Mouse (Mus musculus) embryonic facial prominence, embryonic 10.5 days (tissue): ENCODE results near the gene Osbpl7. TPM values are rescaled to one million over a fixed set of nuclear protein-coding genes. Genes with fewer than 3 reads are reported as not detected.

Experiments
- DNase-seq: peaks from one replicate; pipeline ENCODE4 v3.0.0-alpha.2; 2017; ENCODE audit warnings: low spot score
- H3K27ac ChIP-seq: fragments of 300-500 bp; sonication (generic); replicated peaks from 2 replicates; pipeline ENCODE4 v1.5.1; 2016; ENCODE audit warnings: mild to moderate bottlenecking
- H3K27me3 ChIP-seq: fragments of 300-500 bp; sonication (generic); replicated peaks from 2 replicates; pipeline ENCODE4 v1.6.1; 2016; ENCODE audit warnings: low read depth, mild to moderate bottlenecking; ENCODE audit not compliant: poor library complexity, severe bottlenecking
- H3K36me3 ChIP-seq: fragments of 300-500 bp; sonication (generic); replicated peaks from 2 replicates; pipeline ENCODE4 v1.6.1; 2016; ENCODE audit warnings: mild to moderate bottlenecking, moderate library complexity
- H3K4me1 ChIP-seq: fragments of 300-500 bp; sonication (generic); 2 replicates; pipeline ENCODE4 v1.6.1; 2016
- H3K4me3 ChIP-seq: fragments of 300-500 bp; sonication (generic); 2 replicates; pipeline ENCODE4 v1.5.1; 2016; ENCODE audit warnings: mild to moderate bottlenecking, moderate library complexity
- H3K9me3 ChIP-seq: fragments of 300-500 bp; sonication (generic); 2 replicates; pipeline ENCODE4 v1.6.1; 2016; ENCODE audit warnings: mild to moderate bottlenecking
- WGBS: fragments of 180-500 bp; shearing (Covaris S2); methylation state at CpG from one replicate; pipeline ENCODE4 v1.1.7; 2016; 5-methylcytosine and 5-hydroxymethylcytosine counted together
- polyA plus RNA-seq: library from polyadenylated mRNA; unstranded; fragments of >200 nt; fragmentation: Nextera tagmentation; extraction: Ambion mirVana; gene quantifications from 2 replicates; pipeline ENCODE4 v1.2.1, GENCODE M21; 2016

Osbpl7 gene
- polyA plus RNA-seq, 1 experiment from 2014 or later = 10.0 TPM

DNA sequence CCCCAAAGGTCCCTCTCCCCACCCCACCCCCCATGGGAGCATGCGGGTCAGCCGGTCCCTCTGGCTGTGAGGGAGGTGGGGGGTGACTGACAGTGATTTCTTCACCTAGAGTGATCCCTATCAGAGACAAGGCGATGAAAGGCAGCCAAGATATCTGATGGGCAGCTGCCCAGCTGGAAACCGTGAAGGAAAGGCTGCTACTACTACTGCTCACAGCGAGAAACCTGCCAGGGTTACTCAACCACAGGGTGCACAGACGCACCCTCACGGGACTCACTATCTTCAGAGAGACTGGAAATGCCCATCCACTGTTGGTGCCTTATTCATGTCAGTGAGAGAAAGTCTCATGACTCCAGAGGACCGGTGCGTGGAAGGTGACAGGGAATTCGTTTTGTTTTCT, 25.5 kb upstream of the Osbpl7 start:
- H3K4me1 ChIP-seq = peaks cover 48% of the 10 kb centered on the region
- H3K36me3 ChIP-seq = no peaks in the 10 kb centered on the region
- H3K4me3 ChIP-seq = 0 out of 2 replicates have a peak overlapping the region, but pooled peaks have one; percentile 54
- 17% methylated on average over 10 of the region's 10 CpGs for WGBS
- H3K27me3 ChIP-seq = peaks cover 60% of the 10 kb centered on the region
- DNase-seq = no peak
- H3K27ac ChIP-seq = peak overlapping the region; percentile 84
- no peaks in the 10 kb centered on the region for H3K9me3 ChIP-seq

DNA sequence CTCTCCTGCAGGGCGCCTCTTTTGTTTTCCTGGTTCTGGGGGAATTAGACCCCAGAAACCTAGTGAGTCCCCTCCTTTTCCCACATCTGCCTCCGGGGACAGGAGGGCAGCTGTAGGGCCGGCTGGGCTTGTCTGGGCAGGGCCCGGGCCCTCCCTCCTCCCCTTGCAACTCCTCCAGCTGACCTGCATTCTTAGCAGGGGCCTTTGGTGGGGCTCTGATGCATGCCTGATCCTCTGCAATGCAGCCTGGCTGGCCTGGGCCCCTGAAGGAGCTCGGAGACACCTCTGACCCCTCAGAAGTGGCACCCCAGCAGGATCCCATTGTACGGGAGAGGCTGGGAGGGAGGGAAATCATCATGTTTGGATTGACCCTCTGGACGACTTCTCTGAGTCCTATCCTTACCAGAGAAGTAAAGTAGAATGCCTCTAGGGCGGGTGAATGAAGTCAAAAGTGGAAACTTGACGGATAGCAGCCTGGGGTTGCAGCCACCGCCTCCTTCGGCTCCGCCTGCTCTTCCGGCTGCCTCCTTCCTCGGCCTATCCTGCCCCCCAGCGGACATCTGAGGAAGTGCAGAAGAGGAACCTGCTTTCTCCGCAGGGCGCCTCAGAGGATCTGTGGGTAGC, 24.6 kb upstream of the Osbpl7 start:
- Histone ChIP-seq H3K9me3 (no peaks in the 10 kb centered on the region), H3K27me3 (peaks cover 51% of the 10 kb centered on the region), H3K36me3 (no peaks in the 10 kb centered on the region), H3K27ac (peak overlapping the region; percentile 84), H3K4me3 (peak overlapping the region; percentile 54), H3K4me1 (peaks cover 56% of the 10 kb centered on the region)
- under 1% methylated on average over 17 of the region's 17 CpGs for WGBS
- peak; percentile 93 for DNase-seq

DNA sequence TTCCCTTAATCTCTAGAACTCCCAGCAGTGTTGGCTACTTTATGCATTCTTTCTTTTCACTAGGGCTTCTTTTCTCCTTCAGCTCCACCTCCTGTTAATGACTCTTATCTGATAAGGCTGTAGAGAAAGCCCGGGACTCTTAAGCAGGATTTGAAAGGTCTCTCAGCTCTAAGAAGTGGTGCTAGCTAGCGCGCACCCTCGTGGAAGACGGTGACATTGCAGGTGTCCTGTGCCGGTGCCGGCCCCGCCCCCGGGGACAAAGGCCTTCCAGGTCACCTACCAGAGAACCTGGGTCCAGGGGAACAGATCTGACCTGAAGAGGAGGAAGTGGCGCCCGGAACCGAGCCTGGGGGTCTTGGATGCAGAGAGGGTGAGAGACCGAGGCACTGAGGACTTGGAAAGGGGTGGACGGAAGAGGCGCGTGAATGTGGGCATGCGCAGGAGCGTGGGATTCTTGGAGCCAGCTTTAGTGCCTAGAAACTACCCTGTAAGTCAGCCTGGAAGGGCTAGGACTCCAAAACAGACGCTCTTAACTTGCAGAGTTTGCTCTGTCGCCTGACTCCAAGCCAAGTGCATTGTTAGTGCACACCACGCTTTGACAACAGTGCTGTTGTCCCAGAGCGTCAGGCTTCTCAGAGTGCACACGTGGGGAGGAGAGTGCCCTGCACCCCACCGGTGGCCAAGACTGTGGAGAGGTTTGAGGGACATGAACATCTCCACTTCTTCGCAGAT, 20.6 kb upstream of the Osbpl7 start, which contains the start of gene Scrn2:
Gene Scrn2, plus strand, starts transcription at position 253 of the 732 bp plus-strand sequence.
- H3K27me3 ChIP-seq = peaks cover 11% of the 10 kb centered on the region
- peaks cover 26% of the 10 kb centered on the region for H3K36me3 ChIP-seq
- no peaks in the 10 kb centered on the region for H3K9me3 ChIP-seq
- 2% methylated on average over 25 of the region's 25 CpGs for WGBS
- DNase-seq = peak; percentile 93
- H3K4me3 ChIP-seq = peak within 1 kb of the TSS; percentile 76
- peaks cover 36% of the 10 kb centered on the region for H3K4me1 ChIP-seq
- peak within 1 kb of the TSS; percentile 96 for H3K27ac ChIP-seq

DNA sequence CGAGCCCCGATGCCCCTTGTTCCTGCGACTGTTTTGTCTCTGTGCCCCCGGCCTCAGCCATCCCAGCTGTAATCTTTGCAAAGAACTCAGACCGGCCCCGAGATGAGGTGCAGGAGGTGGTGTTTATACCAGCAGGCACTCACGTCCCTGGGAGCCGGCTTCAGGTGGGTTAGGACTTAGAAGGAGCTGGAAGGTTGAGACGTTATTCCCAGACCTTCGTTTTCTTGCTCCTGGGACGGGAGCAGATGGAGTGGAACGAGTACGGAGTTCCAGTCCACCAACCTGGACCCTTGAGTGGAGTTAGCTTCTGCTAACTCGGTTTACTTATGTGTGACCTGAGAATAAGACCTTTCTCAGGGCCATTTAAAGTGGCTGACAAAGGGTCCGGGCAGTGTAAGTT, 20.0 kb upstream of the Osbpl7 start:
- no peak for DNase-seq
- Histone ChIP-seq H3K36me3 (peaks cover 31% of the 10 kb centered on the region), H3K4me1 (peaks cover 30% of the 10 kb centered on the region), H3K4me3 (peak overlapping the region; percentile 76), H3K27me3 (peaks cover 5% of the 10 kb centered on the region; the same call in 1 of the 2 replicates), H3K9me3 (no peaks in the 10 kb centered on the region), H3K27ac (peak overlapping the region; percentile 96)
- WGBS = 20% methylated on average over 15 of the region's 15 CpGs

DNA sequence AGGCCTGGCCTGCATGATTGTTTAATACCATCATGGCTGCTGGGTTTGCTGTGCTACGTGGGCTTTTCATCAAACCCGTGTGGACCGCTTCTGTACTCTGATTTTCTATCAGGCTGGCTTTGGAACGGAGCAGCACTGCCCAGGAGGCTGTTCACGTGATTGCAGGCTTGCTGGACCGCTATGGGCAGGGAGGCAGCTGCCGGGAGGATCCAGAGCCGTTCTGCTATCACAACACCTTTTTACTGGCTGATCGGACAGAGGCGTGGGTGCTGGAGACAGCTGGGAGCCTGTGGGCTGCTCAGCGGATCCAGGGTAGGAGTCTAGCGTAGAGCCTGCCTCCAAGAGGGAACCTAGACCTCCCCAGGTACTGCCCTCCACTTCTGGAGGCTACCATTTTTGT, 18.5 kb upstream of the Osbpl7 start:
- no peak for DNase-seq
- 91% methylated on average over 12 of the region's 12 CpGs for WGBS

DNA sequence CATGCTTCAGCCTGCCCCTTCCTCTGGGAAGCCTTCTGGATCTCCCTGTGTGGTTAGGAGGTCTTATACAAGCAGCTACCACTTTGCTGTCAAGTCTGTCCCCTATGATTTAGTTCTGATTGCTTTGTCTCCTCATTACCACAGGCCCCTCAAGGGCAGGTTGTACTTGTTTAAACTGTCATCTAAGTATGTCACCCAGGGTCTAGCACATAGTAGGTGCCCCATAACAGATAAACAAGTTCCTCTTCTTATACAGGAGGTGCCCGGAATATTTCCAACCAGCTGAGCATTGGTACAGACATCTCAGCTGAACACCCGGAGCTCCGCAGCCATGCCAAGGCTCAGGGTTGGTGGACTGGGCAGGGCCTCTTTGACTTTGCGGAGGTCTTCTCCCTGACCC, 17.9 kb upstream of the Osbpl7 start:
- peaks cover 21% of the 10 kb centered on the region for H3K4me1 ChIP-seq
- H3K27me3 ChIP-seq = no peaks in the 10 kb centered on the region
- H3K36me3 ChIP-seq = peaks cover 31% of the 10 kb centered on the region
- WGBS = 94% methylated on average over 4 of the region's 4 CpGs
- DNase-seq = no peak
- H3K9me3 ChIP-seq = no peaks in the 10 kb centered on the region
- no peak overlapping the region for H3K27ac ChIP-seq
- no peak overlapping the region for H3K4me3 ChIP-seq

More for the DNA sequence above, 18.5 kb upstream of the Osbpl7 start:
- Histone ChIP-seq H3K4me1 (peaks cover 21% of the 10 kb centered on the region), H3K36me3 (peaks cover 31% of the 10 kb centered on the region), H3K27ac (no peak overlapping the region), H3K27me3 (no peaks in the 10 kb centered on the region), H3K9me3 (no peaks in the 10 kb centered on the region), H3K4me3 (no peak overlapping the region)

DNA sequence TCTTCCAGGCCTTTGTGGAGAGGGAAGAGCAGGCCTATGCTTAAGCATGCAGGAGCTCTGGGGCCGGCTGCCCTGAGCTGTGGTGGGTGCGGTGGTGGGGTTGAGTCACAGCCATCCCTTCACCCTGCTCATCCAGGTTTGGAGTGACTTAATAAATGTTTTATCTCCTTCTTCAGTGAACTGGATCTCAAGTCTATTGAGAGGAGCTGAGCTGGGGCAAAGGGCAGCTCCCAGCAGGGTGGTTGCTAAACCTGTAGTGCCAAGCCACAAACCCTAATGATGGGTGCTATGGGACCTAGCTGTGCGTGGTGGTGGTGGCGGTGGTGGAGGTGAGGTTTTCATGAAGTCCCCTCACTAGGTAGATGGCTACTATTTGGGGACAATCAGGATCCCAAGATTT, 16.6 kb upstream of the Osbpl7 start:
- Histone ChIP-seq H3K9me3 (no peaks in the 10 kb centered on the region), H3K4me1 (peaks cover 21% of the 10 kb centered on the region), H3K27ac (no peak overlapping the region), H3K27me3 (no peaks in the 10 kb centered on the region), H3K4me3 (no peak overlapping the region), H3K36me3 (peaks cover 31% of the 10 kb centered on the region)
- 92% methylated on average over 4 of the region's 4 CpGs for WGBS
- no peak for DNase-seq

DNA sequence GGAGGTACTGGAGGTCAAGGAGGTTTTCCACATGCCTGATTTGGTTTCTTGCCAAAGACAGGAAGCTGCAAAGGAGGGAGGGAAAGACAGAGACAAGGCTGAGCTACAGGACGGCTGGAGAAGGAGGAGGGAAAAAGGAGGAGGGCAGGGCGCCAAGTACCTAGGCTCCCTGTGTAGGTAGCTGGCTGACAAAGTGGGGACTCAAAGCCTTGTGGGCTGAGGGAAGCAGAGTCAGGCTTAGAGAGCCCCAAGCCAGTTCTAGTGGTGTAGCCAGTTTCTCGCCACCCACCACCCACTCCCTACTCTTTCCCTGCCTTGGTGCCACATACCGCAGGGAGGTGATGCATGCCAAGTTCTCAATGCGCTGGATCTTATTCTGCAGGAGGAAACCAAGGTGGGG, 14.3 kb upstream of the Osbpl7 start:
- Histone ChIP-seq H3K27me3 (no peaks in the 10 kb centered on the region), H3K36me3 (peaks cover 31% of the 10 kb centered on the region), H3K4me1 (peaks cover 7% of the 10 kb centered on the region), H3K27ac (no peak overlapping the region), H3K4me3 (no peak overlapping the region), H3K9me3 (no peaks in the 10 kb centered on the region)
- 84% methylated on average over 5 of the region's 5 CpGs for WGBS
- DNase-seq = no peak

DNA sequence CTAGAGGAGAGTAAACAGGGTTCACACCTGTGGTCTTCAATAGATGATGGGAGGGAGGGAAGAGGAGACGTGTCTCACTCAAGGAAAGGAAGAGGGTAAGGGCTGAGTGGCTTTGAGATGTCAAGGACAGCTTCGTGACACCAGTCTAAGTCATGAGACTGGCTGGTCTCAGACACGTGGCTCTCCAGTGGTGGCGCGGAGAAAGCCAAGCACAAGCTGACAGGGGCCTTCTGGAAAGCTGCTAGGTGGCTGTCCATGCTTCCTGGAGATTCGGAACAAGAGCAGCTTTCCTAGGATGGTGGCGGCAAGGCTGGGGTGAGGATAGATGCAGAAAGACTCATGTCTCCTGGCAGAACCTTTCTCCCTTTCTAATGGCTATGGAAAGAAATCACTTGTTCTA, 11.5 kb upstream of the Osbpl7 start:
- WGBS = 71% methylated on average over 7 of the region's 7 CpGs
- no peak overlapping the region for H3K4me3 ChIP-seq
- H3K27me3 ChIP-seq = no peaks in the 10 kb centered on the region
- no peaks in the 10 kb centered on the region for H3K9me3 ChIP-seq
- H3K36me3 ChIP-seq = peaks cover 19% of the 10 kb centered on the region
- H3K27ac ChIP-seq = no peak overlapping the region
- peaks cover 16% of the 10 kb centered on the region for H3K4me1 ChIP-seq
- DNase-seq = no peak

DNA sequence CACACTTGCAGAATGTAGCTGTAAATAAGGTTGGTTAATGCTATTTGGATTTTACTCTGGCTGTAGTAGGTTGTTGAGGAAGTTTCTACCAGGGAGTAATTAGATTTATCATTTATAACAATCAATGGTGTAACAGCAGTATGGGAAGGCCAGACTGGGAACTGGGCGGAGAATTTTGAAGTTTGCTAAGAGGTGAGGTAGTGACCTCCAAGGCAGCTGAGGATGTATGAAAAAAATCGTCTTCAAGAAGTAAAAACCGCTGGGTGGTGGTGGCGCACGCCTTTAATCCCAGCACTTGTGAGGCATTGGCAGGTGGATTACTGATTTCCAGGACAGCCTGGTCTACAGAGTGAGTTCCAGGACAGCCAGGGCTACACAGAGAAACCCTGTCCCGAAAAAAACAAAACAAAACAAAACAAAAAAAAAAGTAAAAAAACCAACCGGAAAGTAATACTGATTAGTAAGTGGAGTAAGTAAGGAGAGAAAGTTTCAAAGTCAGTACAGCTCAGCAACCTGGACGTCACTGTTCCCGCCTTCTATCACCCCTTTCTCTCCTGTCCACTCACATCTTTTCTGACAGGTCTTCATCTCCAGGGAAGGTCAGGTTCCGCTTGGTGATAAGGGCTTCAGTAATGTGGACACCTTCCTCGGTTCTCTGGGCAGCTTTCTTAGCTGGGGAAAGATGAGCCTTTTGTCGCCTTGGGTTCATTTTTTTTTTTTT, 10.0 kb upstream of the Osbpl7 start:
- Histone ChIP-seq H3K4me3 (peak overlapping the region; percentile 85), H3K27me3 (no peaks in the 10 kb centered on the region), H3K9me3 (no peaks in the 10 kb centered on the region), H3K27ac (no peak overlapping the region), H3K36me3 (peaks cover 24% of the 10 kb centered on the region), H3K4me1 (peaks cover 16% of the 10 kb centered on the region)
- 54% methylated on average over 12 of the region's 12 CpGs for WGBS
- no peak for DNase-seq

DNA sequence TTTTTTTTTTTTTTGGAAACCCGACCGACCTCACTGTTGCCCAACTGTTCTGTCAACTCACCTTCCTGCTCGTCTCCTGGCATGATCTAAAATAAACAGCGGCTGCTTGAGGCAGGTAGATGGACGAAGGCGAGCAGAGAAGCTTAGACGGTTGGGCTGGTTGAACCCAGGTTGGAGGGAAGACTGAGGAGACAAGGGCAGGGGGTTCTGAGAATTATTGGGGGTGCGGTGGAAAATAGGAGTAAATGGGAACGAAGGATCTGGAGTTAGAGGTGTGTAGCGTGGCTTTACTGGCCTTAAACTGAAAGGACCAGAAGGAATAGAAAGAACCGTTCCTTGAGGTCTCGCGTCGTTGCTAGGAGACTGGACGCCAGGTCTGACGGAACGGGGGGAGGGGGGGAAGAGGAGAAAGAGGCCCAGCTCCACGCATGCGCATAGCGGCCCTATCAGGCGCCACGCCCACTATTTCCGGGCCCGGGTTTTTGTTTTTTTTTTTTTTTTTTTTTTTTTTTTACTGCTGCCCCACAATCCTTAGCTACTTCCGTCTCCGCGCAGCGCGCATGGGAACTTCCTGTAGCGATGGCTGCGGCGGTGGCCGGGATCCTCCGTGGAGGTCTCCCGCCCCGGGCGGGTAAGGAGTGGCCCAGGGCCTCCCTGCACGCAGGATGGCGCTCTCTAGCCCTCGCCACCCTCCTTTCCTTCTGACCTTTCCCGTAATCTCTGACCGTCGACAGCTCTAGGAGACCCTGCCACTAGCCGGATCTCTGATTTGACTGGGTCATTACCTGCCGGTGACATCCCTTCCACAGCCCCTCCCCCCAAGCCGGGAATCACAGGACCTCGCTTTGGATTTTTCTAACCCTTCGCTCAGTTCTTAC, 9.2 kb upstream of the Osbpl7 start, which contains the start of the genes Lrrc46 and Mrpl10:
Gene Lrrc46, minus strand, starts transcription at position 386 of the 878 bp plus-strand sequence.
Gene Mrpl10, plus strand, starts transcription at position 539 of the 878 bp plus-strand sequence.
- DNase-seq = peak; percentile 95
- no peaks in the 10 kb centered on the region for H3K9me3 ChIP-seq
- H3K27me3 ChIP-seq = no peaks in the 10 kb centered on the region
- WGBS = 1% methylated on average over 41 of the region's 48 CpGs
- peaks cover 16% of the 10 kb centered on the region for H3K4me1 ChIP-seq
- peaks cover 32% of the 10 kb centered on the region for H3K36me3 ChIP-seq
- peak within 1 kb of the TSS; percentile 90 for H3K27ac ChIP-seq
- peak within 1 kb of the TSS; percentile 85 for H3K4me3 ChIP-seq

DNA sequence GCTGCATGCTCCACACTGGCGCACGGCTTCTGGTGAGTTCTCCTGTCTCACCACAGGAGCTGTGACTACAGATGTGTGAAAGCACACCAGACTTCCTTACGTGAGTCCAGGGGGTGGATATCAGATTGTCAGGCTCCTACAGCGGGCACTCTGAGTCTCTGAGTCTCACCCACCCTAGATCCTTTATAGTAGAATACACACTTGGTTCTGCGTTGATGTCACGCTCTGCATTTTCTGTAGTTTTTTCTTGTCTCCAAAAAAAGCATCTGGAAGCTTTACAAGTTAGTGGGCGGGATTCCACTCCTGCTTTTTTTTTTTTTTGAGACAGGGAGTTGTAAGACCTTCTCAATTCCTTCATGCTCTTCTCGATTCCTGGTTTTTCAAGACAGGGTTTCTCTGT, 5.5 kb upstream of the Osbpl7 start:
- Histone ChIP-seq H3K27ac (no peak overlapping the region), H3K36me3 (peaks cover 59% of the 10 kb centered on the region), H3K27me3 (no peaks in the 10 kb centered on the region), H3K4me1 (peaks cover 16% of the 10 kb centered on the region), H3K4me3 (no peak overlapping the region), H3K9me3 (no peaks in the 10 kb centered on the region)
- no peak for DNase-seq
- WGBS = 93% methylated on average over 8 of the region's 8 CpGs
